Mouse (Mus musculus) CH12.LX (cell line): ENCODE measurements at regions not wholly inside any gene's neighbourhood (a gene's known extent, or its start where the extent isn't known, plus 50 kb on each side); places are given as distances from the start of the nearest gene placed in this dataset.

ENCODE experiments used
- DNase-seq: peaks from one replicate; pipeline ENCODE4 v3.0.0-alpha.2; 2013; ENCODE audit errors: extremely low read depth
- H3K27ac ChIP-seq: 2 replicates; pipeline ENCODE4 v1.5.1; 2012; ENCODE audit warnings: low read depth, mild to moderate bottlenecking, control low read depth, moderate library complexity; ENCODE audit not compliant: insufficient read depth
- H3K27me3 ChIP-seq: replicated peaks from 2 replicates; pipeline ENCODE3; 2012; ENCODE audit warnings: inconsistent platforms
- H3K36me3 ChIP-seq, 2 experiments: replicated peaks in 1 of 2; 2 replicates each; pipeline versions ENCODE3 to v1.6.1; 2012; ENCODE audit warnings: inconsistent platforms in 1 of 2, low read length in 1 of 2, mild to moderate bottlenecking in 1 of 2, mixed read lengths in 1 of 2, moderate library complexity in 1 of 2; ENCODE audit not compliant: control insufficient read depth in 1 of 2, insufficient read depth in 1 of 2
- H3K4me1 ChIP-seq, 2 experiments: 2 replicates each; pipeline ENCODE4 v1.6.1; 2012; ENCODE audit warnings: inconsistent platforms in 1 of 2, moderate library complexity in 1 of 2; ENCODE audit not compliant: insufficient read depth in 2 of 2, control insufficient read depth in 1 of 2
- H3K4me2 ChIP-seq: 2 replicates; pipeline ENCODE4 v1.6.1; 2012; ENCODE audit warnings: low read depth, mild to moderate bottlenecking, control low read depth; ENCODE audit not compliant: poor library complexity, insufficient read depth, severe bottlenecking
- H3K4me3 ChIP-seq, 3 experiments: fragments of 150-350 bp in 1 of 3; sonication (generic) in 1 of 3; replicated peaks in 1 of 3; 2 replicates each; pipeline versions ENCODE3 to v1.5.1; 2011 to 2012; ENCODE audit warnings: low read depth in 2 of 3, low read length in 2 of 3, mild to moderate bottlenecking in 2 of 3, moderate library complexity in 2 of 3, control low read depth in 1 of 3, improper control_type of control experiment in 1 of 3, inconsistent platforms in 1 of 3, mixed read lengths in 1 of 3; ENCODE audit not compliant: poor library complexity in 1 of 3
- H3K79me2 ChIP-seq: replicated peaks from 2 replicates; pipeline ENCODE4 v1.6.1; 2012; ENCODE audit warnings: mild to moderate bottlenecking, moderate library complexity; ENCODE audit not compliant: control insufficient read depth, poor library complexity, insufficient read depth, severe bottlenecking; ENCODE audit errors: extremely low read depth
- H3K9ac ChIP-seq: 2 replicates; pipeline ENCODE4 v1.6.1; 2012; ENCODE audit warnings: low read depth, mild to moderate bottlenecking, control low read depth, moderate library complexity; ENCODE audit not compliant: insufficient read depth
- H3K9me3 ChIP-seq: replicated peaks from 2 replicates; pipeline ENCODE3; 2012; ENCODE audit warnings: low read length, inconsistent platforms, mixed read lengths
- BHLHE40 ChIP-seq: IDR thresholded peaks from 2 replicates; pipeline ENCODE4 v1.6.1; 2011; ENCODE audit warnings: mild to moderate bottlenecking, low read depth, low read length, improper control_type of control experiment
- E2F4 ChIP-seq: IDR thresholded peaks from 2 replicates; pipeline ENCODE4 v1.6.1; 2011; ENCODE audit warnings: low read depth, low read length, improper control_type of control experiment; ENCODE audit not compliant: insufficient replicate concordance
- NRF1 ChIP-seq: IDR thresholded peaks from 2 replicates; pipeline ENCODE4 v1.6.1; 2014; ENCODE audit warnings: low read depth, mild to moderate bottlenecking, inconsistent platforms, low read length, improper control_type of control experiment, moderate library complexity
- PAX5 ChIP-seq: IDR thresholded peaks from 2 replicates; pipeline ENCODE4 v1.6.1; 2012; ENCODE audit warnings: low read length, inconsistent platforms, mixed read lengths
- POLR2A ChIP-seq: IDR thresholded peaks from 2 replicates; pipeline ENCODE4 v1.6.1; 2011; ENCODE audit warnings: low read depth, mild to moderate bottlenecking, improper control_type of control experiment, low read length
- SIN3A ChIP-seq: IDR thresholded peaks from 2 replicates; pipeline ENCODE4 v1.6.1; 2012; ENCODE audit warnings: low read length, improper control_type of control experiment, inconsistent platforms
- TCF12 ChIP-seq: IDR thresholded peaks from 2 replicates; pipeline ENCODE4 v1.6.1; 2014; ENCODE audit warnings: low read depth, mild to moderate bottlenecking, inconsistent platforms, low read length, improper control_type of control experiment
- UBTF ChIP-seq: IDR thresholded peaks from 2 replicates; pipeline ENCODE4 v1.6.1; 2012; ENCODE audit warnings: low read depth, mild to moderate bottlenecking, inconsistent platforms, low read length, improper control_type of control experiment, moderate library complexity
- USF2 ChIP-seq: conservative IDR thresholded peaks from 2 replicates; pipeline ENCODE4 v1.6.1; 2011; ENCODE audit warnings: low read depth, low read length, improper control_type of control experiment
- dilution Hi-C: fragments of 300-500 bp; cut with MboI; formaldehyde crosslinking; loops from 2 replicates; pipeline ENCODE4 v1.14.3; 2020; ENCODE audit warnings: low sequenced_read_pairs; ENCODE audit not compliant: extremely low pct_unique_long_range_greater_than_20kb, extremely low pct_ligation_motif_present
- in situ Hi-C: fragments of 300-500 bp; cut with MboI; formaldehyde crosslinking; loops from 3 replicates; pipeline ENCODE4 v1.14.3; 2019; ENCODE audit warnings: low sequenced_read_pairs, low pct_ligation_motif_present, low pct_unique_long_range_greater_than_20kb, mixed read lengths

GRCm38 (mm10) chr13:90371415-90372150, 282.2 kb upstream of the Xrcc4 start:
- Histone ChIP-seq H3K9me3 (no peaks in the 10 kb centered on the region), H3K27ac (no peak overlapping the region), H3K4me3 (no peak overlapping the region), H3K4me2 (no peak overlapping the region), H3K36me3 (no peaks in the 10 kb centered on the region), H3K9ac (no peak overlapping the region), H3K79me2 (no peaks in the 10 kb centered on the region), H3K27me3 (no peaks in the 10 kb centered on the region), H3K4me1 (no peaks in the 10 kb centered on the region)
- no peak for DNase-seq
- TF ChIP-seq SIN3A (no peak), PAX5 (no peak), BHLHE40 (no peak), POLR2A (no peak), UBTF (no peak), NRF1 (no peak), TCF12 (no peak)
- dilution Hi-C loops (no loop called here), in situ Hi-C loops (no loop called here)

GRCm38 (mm10) chr13:90370746-90371414, 281.5 kb upstream of the Xrcc4 start:
- no peak for TF ChIP-seq TCF12
- TF ChIP-seq USF2 = no peak
- TF ChIP-seq E2F4 = no peak
- Histone ChIP-seq H3K4me3 (no peak overlapping the region), H3K4me1 (no peaks in the 10 kb centered on the region), H3K36me3 (no peaks in the 10 kb centered on the region), H3K27ac (no peak overlapping the region), H3K9ac (no peak overlapping the region), H3K27me3 (no peaks in the 10 kb centered on the region), H3K4me2 (no peak overlapping the region), H3K79me2 (no peaks in the 10 kb centered on the region), H3K9me3 (no peaks in the 10 kb centered on the region)
- no peak for DNase-seq
- dilution Hi-C loops = no loop called here
- in situ Hi-C loops = no loop called here

DNA sequence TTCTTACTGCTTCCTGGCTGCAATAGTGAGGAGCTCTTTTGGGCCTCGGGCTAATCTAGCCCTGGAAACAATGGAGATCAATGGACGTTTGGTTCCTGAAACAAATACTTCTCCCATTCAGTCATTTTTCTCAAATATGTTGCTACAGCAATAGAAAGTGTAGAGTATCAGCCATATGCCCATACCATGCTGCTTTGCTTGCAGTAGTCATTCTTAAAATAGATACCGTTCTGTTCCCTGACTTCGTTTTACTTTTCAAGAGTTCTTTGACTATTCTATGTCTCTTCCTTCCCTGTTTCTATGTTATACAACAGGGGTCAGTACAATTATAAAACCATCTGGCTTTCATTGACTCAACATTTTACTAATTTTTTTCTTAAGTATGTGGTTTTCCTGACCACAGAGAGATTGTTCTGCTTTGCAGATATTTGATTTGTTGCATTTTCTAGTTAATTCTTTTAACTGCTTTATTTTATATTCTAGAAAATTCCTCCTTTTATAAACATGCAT, 275.2 kb upstream of the Xrcc4 start:
- H3K79me2 ChIP-seq = no peaks in the 10 kb centered on the region
- no peaks in the 10 kb centered on the region for H3K4me1 ChIP-seq
- no peak for DNase-seq
- in situ Hi-C loops = no loop called here
- no peaks in the 10 kb centered on the region for H3K9me3 ChIP-seq
- H3K36me3 ChIP-seq = no peaks in the 10 kb centered on the region
- no peak overlapping the region for H3K9ac ChIP-seq
- no peak for TF ChIP-seq UBTF
- no peak overlapping the region for H3K27ac ChIP-seq
- no peak overlapping the region for H3K4me3 ChIP-seq
- dilution Hi-C loops = no loop called here
- no peak overlapping the region for H3K4me2 ChIP-seq
- H3K27me3 ChIP-seq = no peaks in the 10 kb centered on the region
